Mouse (Mus musculus) ES-E14 (cell line): Measurements from ENCODE around the gene Olfr134. TPM values are rescaled to one million over a fixed set of nuclear protein-coding genes. Genes with fewer than 3 reads are reported as not detected.
"Not testable (repeated sequence)": the region's sequence is repeated elsewhere in the genome, so short reads cannot be mapped to it uniquely, and the experiment has no call there.

ENCODE experiments used
- DNase-seq: peaks from one replicate; pipeline ENCODE4 v3.0.0-alpha.2; 2013; ENCODE audit warnings: low read depth, low spot score
- H3K27ac ChIP-seq: 2 replicates; pipeline ENCODE4 v1.5.1; 2012; ENCODE audit warnings: low read depth, mild to moderate bottlenecking, low read length, moderate library complexity, mixed read lengths; ENCODE audit not compliant: poor library complexity, insufficient read depth, severe bottlenecking
- H3K36me3 ChIP-seq: 2 replicates; pipeline ENCODE4 v1.6.1; 2012; ENCODE audit warnings: mild to moderate bottlenecking, low read length, moderate library complexity, mixed read lengths; ENCODE audit not compliant: control insufficient read depth, poor library complexity, insufficient read depth, severe bottlenecking
- H3K4me1 ChIP-seq, 2 experiments: fragments of 150-350 bp in 1 of 2; sonication (generic) in 1 of 2; 2 replicates each; pipeline ENCODE4 v1.6.1; 2012; ENCODE audit warnings: low read length in 2 of 2, mild to moderate bottlenecking in 1 of 2, mixed read lengths in 1 of 2; ENCODE audit not compliant: control insufficient read depth in 2 of 2, insufficient read depth in 2 of 2, poor library complexity in 1 of 2
- H3K4me3 ChIP-seq, 2 experiments: fragments of 150-350 bp in 1 of 2; sonication (generic) in 1 of 2; 2 replicates each; pipeline ENCODE4 v1.5.1; 2012; ENCODE audit warnings: low read length in 2 of 2, low read depth in 1 of 2, mild to moderate bottlenecking in 1 of 2, mixed read lengths in 1 of 2; ENCODE audit not compliant: insufficient read depth in 1 of 2, poor library complexity in 1 of 2, severe bottlenecking in 1 of 2
- H3K9ac ChIP-seq: 2 replicates; pipeline ENCODE4 v1.6.1; 2012; ENCODE audit warnings: low read depth, mild to moderate bottlenecking, low read length, mixed read lengths; ENCODE audit not compliant: poor library complexity, insufficient read depth, severe bottlenecking
- H3K9me3 ChIP-seq: fragments of 150-350 bp; sonication (generic); 2 replicates; pipeline ENCODE4 v1.6.1; 2012; ENCODE audit warnings: low read depth, mild to moderate bottlenecking, low read length; ENCODE audit not compliant: control insufficient read depth, insufficient read depth
- CHD2 ChIP-seq: IDR thresholded peaks from 2 replicates; pipeline ENCODE4 v1.6.1; 2014; ENCODE audit warnings: mild to moderate bottlenecking, low read depth, low read length, inconsistent platforms
- HCFC1 ChIP-seq: IDR thresholded peaks from 2 replicates; pipeline ENCODE4 v1.6.1; 2012; ENCODE audit warnings: low read length, inconsistent platforms, borderline replicate concordance; ENCODE audit not compliant: insufficient read depth
- MAFK ChIP-seq: IDR thresholded peaks from 2 replicates; pipeline ENCODE4 v1.6.1; 2014; ENCODE audit warnings: mild to moderate bottlenecking, low read depth, low read length, inconsistent platforms; ENCODE audit not compliant: insufficient read depth
- ZC3H11A ChIP-seq: IDR thresholded peaks from 2 replicates; pipeline ENCODE4 v1.6.1; 2012; ENCODE audit warnings: low read depth, mild to moderate bottlenecking, inconsistent platforms, low read length, borderline replicate concordance
- ZNF384 ChIP-seq: IDR thresholded peaks from 2 replicates; pipeline ENCODE4 v1.6.1; 2012; ENCODE audit warnings: low read depth, low read length, inconsistent platforms
- in situ Hi-C, 2 experiments: fragments of 600-800 bp; cut with MboI; formaldehyde crosslinking; loops; one replicate each; pipeline ENCODE4 v1.15.1; 2025; ENCODE audit warnings: low sequenced_read_pairs in 2 of 2, inconsistent platforms in 1 of 2; ENCODE audit not compliant: unreplicated experiment in 2 of 2
- total RNA-seq: library from RNA; depleted of rRNA; stranded (reverse); fragments of 300-350 nt; gene quantifications from 2 replicates; pipeline ENCODE4 v1.2.3, GENCODE M21; 2012; rRNA removed

Olfr134 gene
- not detected in 2 replicates for total RNA-seq

DNA sequence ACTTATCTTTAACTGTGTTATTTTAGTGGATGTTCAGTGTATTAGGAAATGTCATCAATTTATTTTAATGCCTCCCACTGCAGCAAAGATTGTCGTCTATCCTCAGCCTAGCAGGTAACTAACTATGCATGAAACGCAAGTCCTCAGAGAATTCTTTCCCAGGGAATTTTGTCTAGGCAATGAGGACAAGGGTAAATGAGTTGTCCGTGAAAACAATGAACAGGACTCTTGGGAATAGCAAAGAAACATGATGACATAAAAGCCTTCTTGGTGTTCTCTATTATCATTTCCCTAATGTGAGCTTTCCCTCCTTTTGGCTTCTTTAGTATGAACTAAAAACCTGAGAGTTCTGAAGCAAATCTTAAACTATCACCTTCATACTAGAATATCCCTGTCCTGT lies at the start of gene Olfr134:
Olfr134 (plus strand) TSS at position 301 of the 400 bp plus-strand sequence.
- H3K4me1 ChIP-seq: no peaks in the 10 kb centered on the region
- H3K27ac ChIP-seq: no peak within 1 kb of the TSS
- no peak within 1 kb of the TSS for H3K4me3 ChIP-seq
- no peak for DNase-seq
- TF ChIP-seq ZC3H11A (no peak), ZNF384 (no peak), HCFC1 (no peak), CHD2 (no peak), MAFK (no peak)
- H3K9me3 ChIP-seq: no peaks in the 10 kb centered on the region
- in situ Hi-C loops: no loop called here
- H3K9ac ChIP-seq: no peak within 1 kb of the TSS
- no peaks in the 10 kb centered on the region for H3K36me3 ChIP-seq

DNA sequence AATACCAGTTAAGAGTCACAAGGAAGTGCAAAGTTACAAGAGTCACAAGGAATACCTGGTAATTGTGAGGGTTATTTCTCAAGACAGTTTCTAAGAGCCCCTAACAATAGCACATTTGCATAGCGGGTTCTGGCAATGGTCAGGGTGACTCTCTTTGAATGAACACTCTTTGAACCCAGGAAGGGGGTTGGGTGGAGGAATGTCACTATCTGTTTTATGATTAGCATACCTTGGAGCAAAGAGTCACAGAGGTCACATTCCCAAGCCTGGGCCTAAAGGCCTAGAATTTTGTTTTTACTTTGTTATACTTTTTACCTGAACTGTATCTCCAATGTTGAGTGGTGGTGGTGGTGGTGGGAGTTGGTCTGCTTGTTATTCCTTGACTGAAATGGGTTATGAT lies 47.0 kb upstream of the Olfr134 start:
- H3K27ac ChIP-seq, H3K9ac ChIP-seq, DNase-seq, in situ Hi-C loops, H3K4me1 ChIP-seq, H3K4me3 ChIP-seq, H3K9me3 ChIP-seq, H3K36me3 ChIP-seq: not testable (repeated sequence)

DNA sequence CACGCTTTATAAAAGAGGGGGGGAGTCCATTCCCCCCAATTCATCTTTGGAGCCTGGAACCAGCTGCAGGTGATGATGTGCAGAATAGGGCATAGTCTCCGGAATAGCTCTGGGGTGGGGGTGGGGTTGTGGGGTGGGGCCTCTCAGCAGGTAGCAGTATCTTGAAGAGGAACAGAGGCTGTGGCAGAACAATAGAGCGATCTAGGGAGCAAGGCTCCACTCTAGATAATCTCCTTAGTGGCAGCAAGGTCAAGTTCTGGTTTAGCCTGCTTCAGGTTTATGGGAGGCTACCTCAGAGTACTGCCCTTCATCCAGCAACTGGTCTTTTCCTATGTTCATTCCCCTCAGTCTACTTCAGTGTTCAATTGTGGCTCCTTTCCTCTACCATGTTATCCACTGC lies 45.8 kb upstream of the Olfr134 start:
- H3K36me3 ChIP-seq, in situ Hi-C loops, H3K4me3 ChIP-seq, DNase-seq, H3K9ac ChIP-seq, H3K9me3 ChIP-seq, H3K27ac ChIP-seq, H3K4me1 ChIP-seq: not testable (repeated sequence)

DNA sequence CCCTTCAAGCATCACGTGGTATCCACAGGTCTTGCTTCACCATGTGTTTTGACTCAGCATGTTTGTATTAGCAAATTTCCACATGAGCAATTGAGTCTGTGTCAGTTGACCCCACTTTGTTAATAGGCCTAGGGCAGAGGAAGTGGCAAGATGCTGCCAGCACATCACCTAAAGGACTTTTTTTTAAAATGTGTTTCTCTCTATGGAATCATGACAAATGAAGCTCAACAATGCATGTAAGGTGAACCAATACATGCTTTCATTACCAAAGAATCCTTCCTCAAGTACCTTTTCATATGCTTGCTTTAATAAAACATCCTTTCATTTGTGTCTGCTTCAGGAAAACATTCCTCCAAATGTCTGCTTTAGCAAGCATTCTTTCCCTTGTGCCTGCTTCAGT lies 36.8 kb upstream of the Olfr134 start, which contains the start of gene Olfr132:
Olfr132 (minus strand) TSS at position 101 of the 400 bp plus-strand sequence.
- no peaks in the 10 kb centered on the region for H3K9me3 ChIP-seq
- H3K36me3 ChIP-seq: no peaks in the 10 kb centered on the region
- no peak within 1 kb of the TSS for H3K27ac ChIP-seq
- H3K9ac ChIP-seq: no peak within 1 kb of the TSS
- in situ Hi-C loops: no loop called here
- no peaks in the 10 kb centered on the region for H3K4me1 ChIP-seq
- H3K4me3 ChIP-seq: no peak within 1 kb of the TSS
- TF ChIP-seq CHD2 (no peak), ZNF384 (no peak), ZC3H11A (no peak), HCFC1 (no peak), MAFK (no peak)
- no peak for DNase-seq

DNA sequence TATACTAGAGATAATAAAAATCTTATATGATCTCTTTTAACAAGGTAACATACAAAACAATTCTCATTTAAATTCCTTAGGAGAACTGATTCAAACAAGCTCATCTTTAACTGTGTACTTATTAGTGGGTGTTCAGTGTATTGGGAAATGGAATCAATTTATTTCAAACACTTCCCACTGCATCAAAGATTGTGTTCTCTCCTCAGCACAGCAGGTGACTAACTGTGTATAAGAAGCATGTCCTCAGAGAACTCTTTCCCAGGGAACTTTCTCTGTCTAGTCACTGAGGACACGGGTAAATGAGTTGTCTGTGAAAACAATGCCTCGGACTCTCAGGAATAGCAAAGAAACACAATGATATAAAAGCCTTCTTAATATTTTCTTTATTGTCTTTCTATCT lies 26.2 kb upstream of the Olfr134 start, which contains the start of gene Olfr133:
Olfr133 (plus strand) TSS at position 301 of the 400 bp plus-strand sequence.
- no peak within 1 kb of the TSS for H3K4me3 ChIP-seq
- TF ChIP-seq HCFC1 (no peak), MAFK (no peak), ZC3H11A (no peak), CHD2 (no peak), ZNF384 (no peak)
- DNase-seq: no peak

More for the DNA sequence above, 26.2 kb upstream of the Olfr134 start, which contains the start of gene Olfr133:
- H3K9ac ChIP-seq: no peak within 1 kb of the TSS
- no peaks in the 10 kb centered on the region for H3K4me1 ChIP-seq
- no peaks in the 10 kb centered on the region for H3K36me3 ChIP-seq
- H3K9me3 ChIP-seq: no peaks in the 10 kb centered on the region
- in situ Hi-C loops: no loop called here
- H3K27ac ChIP-seq: no peak within 1 kb of the TSS
